ENCODE assay signal across 9 mouse cellular contexts in genomic region chr1:139314297-139314874, GRCm38 (mm10).
DNase-seq lines count a peak whose midpoint lies in the region; ATAC-seq lines count a peak whose summit lies in the region.
"Had no signal": no experiment of that assay in that cellular context is flagged by ENCODE, and none has a peak within 500 bp of the region (broad histone marks: within the 10 kb centered on the region; RNA-seq: fewer than 3 reads in every experiment).

No protein-coding gene starts in this region.

- peak; percentile 51; the same call in 1 of the 2 replicates for ATAC-seq in hindbrain, embryonic 15.5 days (ENCODE audit: low FRiP score, low read depth)
- no peak for ATAC-seq in hindbrain, embryonic 13.5 days (ENCODE audit: low FRiP score)

- H3K27ac ChIP-seq in hindbrain, embryonic 15.5 days (replicated peaks) = no peak overlapping the region
- H3K27ac ChIP-seq in hindbrain, embryonic 13.5 days = no peak overlapping the region

- no peak overlapping the region for H3K4me2 ChIP-seq in hindbrain, embryonic 15.5 days
- H3K4me2 ChIP-seq in hindbrain, embryonic 13.5 days = no peak overlapping the region

- H3K9me3 ChIP-seq in hindbrain, embryonic 15.5 days = no peaks in the 10 kb centered on the region
- H3K9me3 ChIP-seq in hindbrain, embryonic 13.5 days = no peaks in the 10 kb centered on the region

- DNase-seq in 3T3-L1 (ENCODE audit: low read depth, low spot score) (peak; percentile 39), ES-CJ7 (ENCODE audit: low read depth, low spot score) (peak; percentile 18)
- peak; percentile 47 for DNase-seq in kidney, postnatal 10 days
- no peak for DNase-seq in urinary bladder, postnatal 25 days (ENCODE audit: low spot score)
- no peak for DNase-seq in urinary bladder, adult 18-20 months (ENCODE audit: low spot score in 2 of 2)
- no peak for DNase-seq in cerebellum, adult 18-20 months

- WGBS in hindbrain, embryonic 15.5 days = 78% methylated on average over 4 of the region's 4 CpGs
- 84% methylated on average over 4 of the region's 4 CpGs for WGBS in hindbrain, embryonic 13.5 days

- no peaks in the 10 kb centered on the region for H3K4me1 ChIP-seq in hindbrain, embryonic 15.5 days (replicated peaks)
- no peaks in the 10 kb centered on the region for H3K4me1 ChIP-seq in hindbrain, embryonic 13.5 days (replicated peaks)

- H3K27me3 ChIP-seq in hindbrain, embryonic 15.5 days = no peaks in the 10 kb centered on the region
- H3K27me3 ChIP-seq in hindbrain, embryonic 13.5 days = no peaks in the 10 kb centered on the region

- H3K4me3 ChIP-seq in hindbrain, embryonic 15.5 days = no peak overlapping the region
- no peak overlapping the region for H3K4me3 ChIP-seq in hindbrain, embryonic 13.5 days
- H3K4me3 ChIP-seq: myocyte had no signal

- no peaks in the 10 kb centered on the region for H3K36me3 ChIP-seq in hindbrain, embryonic 15.5 days
- no peaks in the 10 kb centered on the region for H3K36me3 ChIP-seq in hindbrain, embryonic 13.5 days

- no peak overlapping the region for H3K9ac ChIP-seq in hindbrain, embryonic 15.5 days
- no peak overlapping the region for H3K9ac ChIP-seq in hindbrain, embryonic 13.5 days

Comparison
In these comparisons a context has a peak if more than half of its experiments do, and no peak if none do; other contexts are left out.
1. DNase-seq: peak in 3T3-L1 (single experiment), ES-CJ7 (single experiment) and kidney, postnatal 10 days (single experiment); none in urinary bladder, postnatal 25 days (single experiment), urinary bladder, adult 18-20 months (0 of 2) and cerebellum, adult 18-20 months (0 of 2).